Mouse (Mus musculus) cerebellum, postnatal 4 days (tissue): ENCODE measurements at regions not wholly inside any gene's neighbourhood (a gene's known extent, or its start where the extent isn't known, plus 50 kb on each side); places are given as distances from the start of the nearest gene placed in this dataset.

Source experiments
- DNase-seq, 2 experiments: peaks; one replicate each; pipeline ENCODE4 v3.0.0; 2022; ENCODE audit warnings: low spot score in 2 of 2, mixed read lengths in 1 of 2

DNA sequence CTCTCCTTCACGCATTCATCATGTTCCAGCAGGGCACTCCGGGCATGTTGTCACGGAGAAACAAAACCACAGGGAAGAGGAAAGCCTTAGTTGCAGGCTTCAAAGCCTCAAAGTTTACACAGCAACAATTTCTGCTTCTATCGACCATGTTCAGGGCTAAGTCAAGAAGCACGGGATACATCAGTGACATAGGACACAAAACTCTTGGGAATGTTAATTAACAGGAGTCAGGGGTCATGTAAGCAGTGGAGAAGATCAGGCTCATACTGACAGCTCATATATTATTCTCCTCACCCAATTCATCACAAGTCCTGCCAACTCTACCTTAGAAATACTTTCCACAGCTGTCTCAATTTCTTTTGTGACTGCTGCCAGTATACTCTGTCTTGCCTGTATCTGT is 133.0 kb upstream of the Btbd3 start:
- DNase-seq = no peak

DNA sequence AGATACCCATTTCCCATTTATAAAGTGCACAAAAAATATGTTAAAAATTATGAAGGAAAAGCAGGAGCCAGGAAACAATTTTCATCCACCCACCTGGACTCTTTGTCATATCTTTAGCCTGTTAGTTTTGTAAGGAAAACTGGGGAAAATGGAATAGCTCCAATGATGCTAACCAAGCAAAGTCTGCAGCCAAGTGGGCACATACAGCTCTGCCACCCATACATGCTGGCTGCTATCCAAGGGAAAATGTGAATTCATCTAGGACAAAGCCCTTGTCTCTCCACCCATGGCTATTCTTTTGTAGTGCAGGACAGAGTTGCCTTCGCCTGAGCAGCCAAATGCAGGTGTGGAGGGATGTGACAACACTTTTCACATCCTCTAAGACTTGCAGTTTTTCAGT is 135.5 kb upstream of the Btbd3 start:
- no peak for DNase-seq

GRCm38 (mm10) chr2:138120131-138120530 is 136.2 kb upstream of the Btbd3 start:
- DNase-seq = no peak

DNA sequence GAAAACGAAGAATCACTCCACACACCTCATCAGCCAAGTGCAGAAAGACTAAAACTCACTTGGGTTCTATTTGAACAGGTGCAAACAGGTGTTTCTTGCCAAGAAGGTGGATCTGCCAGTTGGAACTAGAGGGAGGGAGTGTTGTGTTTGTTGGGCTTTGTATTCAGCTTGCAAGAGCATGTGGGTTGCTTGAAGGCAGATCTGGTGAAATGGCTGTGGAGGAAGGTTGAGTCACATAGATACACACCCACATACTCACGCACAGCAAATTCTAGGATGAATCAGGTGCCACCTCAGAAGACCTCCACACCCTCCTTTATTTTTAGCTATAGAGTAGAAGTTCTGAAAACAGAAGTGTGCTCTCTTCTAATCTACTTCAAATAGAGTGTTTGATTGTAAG is 156.6 kb upstream of the Btbd3 start:
- DNase-seq = no peak

- DNase-seq = no peak
Observed at GRCm38 (mm10) chr2:138085390-138085789, 171.0 kb upstream of the Btbd3 start.

DNA sequence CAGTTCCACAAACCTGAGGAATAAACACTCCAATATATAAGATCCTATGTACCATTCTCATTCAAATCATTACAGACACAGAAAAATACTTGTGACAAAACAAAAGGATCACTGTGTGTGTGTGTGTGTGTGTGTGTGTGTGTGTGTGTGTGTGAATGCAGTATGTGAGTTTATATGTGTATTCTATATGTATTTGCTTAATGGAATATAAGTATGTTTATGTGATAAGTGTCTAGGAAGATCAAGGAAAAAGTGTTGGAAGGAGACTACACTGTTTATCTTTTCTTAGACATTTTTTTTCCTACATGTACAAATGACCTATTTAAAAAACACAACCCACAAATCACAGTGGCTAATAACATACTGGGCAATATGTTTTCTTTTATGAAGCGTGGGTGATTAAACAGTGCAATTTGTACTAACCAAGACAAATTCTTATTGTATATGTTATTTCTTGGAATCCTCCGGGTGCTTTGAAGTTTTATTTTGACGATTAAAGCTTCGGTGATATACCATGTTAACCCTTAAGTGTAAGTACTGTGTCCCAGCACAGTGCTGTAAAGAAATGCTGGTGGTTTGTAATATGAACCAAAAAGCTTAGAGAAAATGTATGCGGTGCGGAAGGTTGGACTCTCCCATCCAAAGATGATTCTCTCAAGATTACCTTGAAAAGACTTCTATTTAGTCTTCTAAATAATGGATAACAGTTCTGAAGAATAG is 171.6 kb upstream of the Btbd3 start:
- no peak for DNase-seq

DNA sequence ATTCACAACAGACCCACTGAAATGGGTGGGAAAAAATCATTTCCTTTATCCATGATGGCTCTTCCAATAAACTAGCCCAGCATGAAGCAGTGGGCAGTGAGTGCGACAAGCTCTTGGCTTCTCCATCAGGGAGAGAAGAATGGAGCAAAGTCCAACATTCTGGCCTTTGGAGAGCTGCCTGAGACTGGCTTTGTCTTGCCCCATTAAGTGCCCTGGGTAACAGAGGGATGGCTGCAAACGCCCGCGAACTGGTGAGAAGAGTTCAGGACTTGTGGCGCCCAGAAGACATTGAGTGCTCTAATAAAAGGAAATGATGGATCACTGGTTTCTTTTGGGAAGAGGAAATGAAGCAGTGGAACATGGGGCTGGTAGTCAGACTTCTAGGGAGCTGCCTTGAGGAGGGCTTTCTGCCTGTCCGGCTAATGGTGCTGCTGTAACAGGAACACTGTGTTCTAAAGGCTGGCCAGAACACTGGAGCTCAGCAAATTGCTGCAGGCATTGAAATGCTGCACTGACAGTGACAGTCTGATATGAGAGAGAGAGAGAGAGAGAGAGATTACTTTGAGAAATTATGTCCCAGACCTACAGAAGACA is 182.2 kb upstream of the Btbd3 start:
- peak; percentile 23 to 27 for DNase-seq

GRCm38 (mm10) chr2:138072165-138072728 is 184.1 kb upstream of the Btbd3 start:
- DNase-seq = no peak

GRCm38 (mm10) chr2:138053081-138053480 is 203.3 kb upstream of the Btbd3 start:
- no peak for DNase-seq

DNA sequence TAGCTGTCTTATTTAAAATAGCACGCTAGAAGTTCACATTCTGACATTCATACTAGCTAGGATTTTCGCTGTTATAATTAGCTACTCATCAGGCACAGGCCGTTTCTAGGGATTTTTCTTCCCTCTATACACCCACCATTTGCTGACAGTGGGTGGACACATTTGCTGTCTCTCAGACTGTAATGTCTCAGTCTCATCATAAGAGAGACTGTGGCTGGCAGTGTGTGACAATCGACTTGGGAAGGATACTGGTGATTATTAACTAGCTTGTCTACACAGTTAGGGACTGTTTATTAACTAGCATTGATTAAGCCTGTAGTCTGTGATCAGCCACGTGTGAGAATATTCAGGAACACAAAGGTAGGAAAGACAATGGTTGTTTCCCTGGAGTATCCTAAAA is 208.0 kb upstream of the Btbd3 start:
- no peak for DNase-seq

- peak; percentile 55 to 85 for DNase-seq
Observed at GRCm38 (mm10) chr2:138047781-138048201, 208.6 kb upstream of the Btbd3 start.

DNA sequence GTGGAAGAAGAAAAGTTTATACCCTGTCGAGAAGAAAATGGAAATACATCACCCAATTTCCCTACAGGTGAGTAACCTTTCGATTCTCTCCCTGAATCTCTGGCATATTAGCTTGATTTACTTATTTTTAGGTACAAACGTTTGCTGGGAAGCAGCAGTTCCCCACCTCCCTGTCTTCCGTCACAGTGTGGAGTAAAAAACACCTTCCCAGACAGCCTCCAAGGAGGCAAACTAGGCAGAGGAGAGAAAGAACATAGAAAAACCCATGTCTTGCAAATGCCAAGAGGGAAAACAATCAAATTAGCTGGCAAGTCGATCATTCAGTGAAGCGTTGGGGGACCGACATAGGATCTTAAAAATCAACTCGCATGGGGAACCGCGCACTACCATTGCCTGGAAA is 209.0 kb upstream of the Btbd3 start:
- DNase-seq = no peak

DNA sequence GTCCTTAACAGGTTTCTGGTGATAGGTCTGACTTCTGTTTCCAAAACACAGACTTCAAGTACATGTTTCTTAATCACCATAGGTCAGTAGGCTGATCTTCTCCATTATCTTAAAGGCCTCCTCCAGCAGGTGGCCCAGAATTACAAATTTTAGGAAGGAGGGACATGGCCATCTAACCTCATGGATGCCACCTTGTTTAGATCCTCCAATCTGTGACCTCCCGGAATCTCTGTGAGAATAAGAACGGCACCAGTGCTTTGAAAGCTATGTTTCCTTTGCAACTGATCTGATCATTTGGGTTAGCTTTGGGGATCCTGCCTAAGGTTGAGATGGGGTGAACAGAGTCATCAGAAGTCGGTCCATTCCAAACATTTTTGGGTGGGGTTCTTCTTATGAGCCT is 209.4 kb upstream of the Btbd3 start:
- DNase-seq = no peak

DNA sequence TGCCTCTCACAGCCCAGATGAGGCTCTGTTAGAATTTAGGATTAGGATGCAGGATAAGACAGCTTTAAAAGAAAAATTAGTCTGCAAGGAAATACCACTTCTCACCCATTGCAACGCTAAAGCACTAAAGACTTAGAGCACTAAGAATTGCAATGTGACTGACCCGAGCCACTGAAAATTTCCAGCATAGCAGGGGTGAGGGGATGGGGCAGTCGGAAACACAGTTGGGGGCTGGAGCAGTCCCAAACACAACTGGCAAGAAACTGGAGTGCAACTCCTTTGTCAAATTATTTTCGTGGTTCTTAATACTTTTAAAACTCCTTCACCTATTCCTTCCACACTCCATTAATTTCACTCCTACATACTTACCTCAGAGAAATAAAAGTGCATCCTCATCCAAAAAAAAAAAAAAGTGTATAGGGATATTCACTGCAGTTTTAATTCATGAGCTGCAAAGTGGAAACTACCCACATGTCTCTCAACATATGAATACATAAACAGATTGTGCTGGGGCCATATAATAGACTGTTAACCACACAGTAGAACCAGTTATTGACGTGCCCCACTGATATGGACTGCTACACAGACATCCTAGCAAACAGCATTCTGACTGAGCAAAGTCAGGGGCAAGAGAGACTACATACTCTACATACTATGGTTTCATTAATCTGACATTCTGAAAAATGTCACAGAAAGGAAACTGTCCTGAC is 210.3 kb upstream of the Btbd3 start:
- DNase-seq = no peak

GRCm38 (mm10) chr2:138040706-138041105 is 215.7 kb upstream of the Btbd3 start:
- DNase-seq = no peak

GRCm38 (mm10) chr2:138040302-138040701 is 216.1 kb upstream of the Btbd3 start:
- DNase-seq = no peak

GRCm38 (mm10) chr2:138034123-138034736 is 222.1 kb upstream of the Btbd3 start:
- DNase-seq = no peak

DNA sequence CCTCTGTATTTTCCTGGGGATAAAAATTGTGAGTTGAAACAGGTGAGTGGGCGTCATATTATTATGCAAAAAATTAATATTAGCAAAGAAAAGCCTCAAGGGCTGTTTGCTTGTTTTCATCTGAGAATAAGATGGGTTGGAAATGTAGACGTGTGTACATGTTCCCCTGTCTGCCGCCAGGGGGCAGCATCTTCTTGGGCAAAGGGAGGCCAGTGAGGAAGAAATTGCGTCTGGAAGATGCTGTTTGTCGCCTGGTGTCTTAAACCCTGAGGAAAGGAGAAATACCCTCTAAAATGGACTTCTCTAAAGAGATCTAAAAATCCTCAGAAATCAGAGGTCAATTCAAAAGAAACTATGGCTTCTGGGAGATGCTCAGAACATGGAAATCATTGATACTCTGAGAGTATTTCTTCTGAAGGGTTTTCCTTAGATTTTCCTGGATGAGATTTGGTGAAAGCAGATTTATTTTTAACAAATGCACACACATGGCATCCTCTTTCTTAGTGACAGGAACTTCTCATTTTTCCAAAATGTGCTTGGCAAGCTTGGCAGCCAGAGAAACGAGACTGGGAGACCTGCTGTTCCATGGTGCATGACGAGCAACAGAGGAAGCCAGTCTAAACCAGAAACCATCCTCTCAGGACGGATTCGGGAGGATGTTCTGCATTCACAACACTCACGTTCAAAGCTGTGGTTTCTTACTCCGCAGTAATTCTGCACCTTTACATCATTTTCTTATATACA is 222.8 kb upstream of the Btbd3 start:
- DNase-seq = peak; percentile 73 to 82

DNA sequence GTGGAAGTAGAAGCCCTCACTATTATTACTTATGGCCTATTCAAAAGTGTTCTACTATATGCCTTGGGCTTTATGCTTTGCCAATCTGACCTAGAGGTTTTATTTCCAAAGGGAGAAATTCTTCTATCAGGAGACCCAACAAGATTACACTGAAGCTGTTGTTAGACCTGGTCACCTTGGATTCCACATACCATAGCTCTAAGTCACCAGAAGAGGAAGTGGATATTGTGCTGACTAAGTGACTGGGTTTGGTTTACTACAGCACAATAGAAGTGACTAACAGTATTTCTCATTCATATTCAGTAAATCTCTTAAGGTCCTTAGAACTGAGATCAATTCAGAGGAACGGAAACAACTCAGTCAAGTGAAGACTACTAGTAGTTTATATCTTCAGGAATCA is 229.0 kb upstream of the Btbd3 start:
- no peak for DNase-seq

DNA sequence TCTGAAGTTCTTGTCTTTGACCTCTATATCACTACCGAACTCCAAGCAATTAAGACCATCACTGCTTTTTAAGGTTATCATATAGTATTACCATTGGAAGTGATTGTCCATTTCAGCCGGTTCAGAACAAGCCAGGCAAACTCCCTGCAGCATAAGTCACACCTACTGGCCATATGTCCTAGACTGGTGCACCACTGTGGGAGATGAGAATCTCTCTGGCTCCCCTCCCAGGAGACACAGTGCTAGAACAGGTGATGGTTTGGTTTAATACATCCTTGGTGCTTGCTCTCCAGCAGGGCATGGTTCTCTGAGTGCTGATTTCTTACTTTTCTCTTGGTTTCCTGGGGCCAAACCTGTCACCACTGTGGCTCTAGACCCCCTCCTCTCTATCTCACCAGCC is 232.8 kb upstream of the Btbd3 start:
- no peak for DNase-seq

DNA sequence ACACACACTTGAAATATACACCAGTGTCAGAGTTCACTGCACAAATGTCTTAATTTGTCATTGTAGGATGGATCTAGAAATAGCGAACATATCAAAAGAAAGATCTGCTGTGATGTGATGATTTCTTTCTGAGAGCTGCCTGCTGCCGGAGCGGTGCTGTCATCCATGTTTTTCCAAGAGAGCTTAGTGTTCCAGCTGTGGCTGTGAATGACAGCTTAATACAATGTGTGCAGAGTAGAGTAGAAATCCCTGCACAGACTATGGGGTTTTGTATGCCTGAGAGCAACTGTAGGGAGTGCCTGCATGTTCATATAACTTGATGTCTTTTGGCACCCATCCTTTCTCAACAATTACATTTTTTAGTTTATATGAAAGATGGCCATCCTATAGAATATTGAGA is 274.6 kb upstream of the Btbd3 start:
- DNase-seq = no peak

- no peak for DNase-seq
Observed at GRCm38 (mm10) chr2:137977767-137978166, 278.6 kb upstream of the Btbd3 start.
